Mouse (Mus musculus) CH12.LX (cell line): ENCODE data around the gene Usp35. TPM values are rescaled to one million over a fixed set of nuclear protein-coding genes. Genes with fewer than 3 reads are reported as not detected.

Experiments used
- DNase-seq: peaks from one replicate; pipeline ENCODE4 v3.0.0-alpha.2; 2013; ENCODE audit errors: extremely low read depth
- H3K27ac ChIP-seq: 2 replicates; pipeline ENCODE4 v1.5.1; 2012; ENCODE audit warnings: low read depth, mild to moderate bottlenecking, control low read depth, moderate library complexity; ENCODE audit not compliant: insufficient read depth
- H3K27me3 ChIP-seq: replicated peaks from 2 replicates; pipeline ENCODE3; 2012; ENCODE audit warnings: inconsistent platforms
- H3K36me3 ChIP-seq, 2 experiments: replicated peaks in 1 of 2; 2 replicates each; pipeline versions ENCODE3 to v1.6.1; 2012; ENCODE audit warnings: inconsistent platforms in 1 of 2, low read length in 1 of 2, mild to moderate bottlenecking in 1 of 2, mixed read lengths in 1 of 2, moderate library complexity in 1 of 2; ENCODE audit not compliant: control insufficient read depth in 1 of 2, insufficient read depth in 1 of 2
- H3K4me1 ChIP-seq, 2 experiments: 2 replicates each; pipeline ENCODE4 v1.6.1; 2012; ENCODE audit warnings: inconsistent platforms in 1 of 2, moderate library complexity in 1 of 2; ENCODE audit not compliant: insufficient read depth in 2 of 2, control insufficient read depth in 1 of 2
- H3K4me2 ChIP-seq: 2 replicates; pipeline ENCODE4 v1.6.1; 2012; ENCODE audit warnings: low read depth, mild to moderate bottlenecking, control low read depth; ENCODE audit not compliant: poor library complexity, insufficient read depth, severe bottlenecking
- H3K4me3 ChIP-seq, 3 experiments: fragments of 150-350 bp in 1 of 3; sonication (generic) in 1 of 3; replicated peaks in 1 of 3; 2 replicates each; pipeline versions ENCODE3 to v1.5.1; 2011 to 2012; ENCODE audit warnings: low read depth in 2 of 3, low read length in 2 of 3, mild to moderate bottlenecking in 2 of 3, moderate library complexity in 2 of 3, control low read depth in 1 of 3, improper control_type of control experiment in 1 of 3, inconsistent platforms in 1 of 3, mixed read lengths in 1 of 3; ENCODE audit not compliant: poor library complexity in 1 of 3
- H3K79me2 ChIP-seq: replicated peaks from 2 replicates; pipeline ENCODE4 v1.6.1; 2012; ENCODE audit warnings: mild to moderate bottlenecking, moderate library complexity; ENCODE audit not compliant: control insufficient read depth, poor library complexity, insufficient read depth, severe bottlenecking; ENCODE audit errors: extremely low read depth
- H3K9ac ChIP-seq: 2 replicates; pipeline ENCODE4 v1.6.1; 2012; ENCODE audit warnings: low read depth, mild to moderate bottlenecking, control low read depth, moderate library complexity; ENCODE audit not compliant: insufficient read depth
- H3K9me3 ChIP-seq: replicated peaks from 2 replicates; pipeline ENCODE3; 2012; ENCODE audit warnings: low read length, inconsistent platforms, mixed read lengths
- BHLHE40 ChIP-seq: IDR thresholded peaks from 2 replicates; pipeline ENCODE4 v1.6.1; 2011; ENCODE audit warnings: mild to moderate bottlenecking, low read depth, low read length, improper control_type of control experiment
- EP300 ChIP-seq: IDR thresholded peaks from 2 replicates; pipeline ENCODE4 v1.6.1; 2011; ENCODE audit warnings: low read length, improper control_type of control experiment
- ETS1 ChIP-seq: conservative IDR thresholded peaks from 2 replicates; pipeline ENCODE4 v1.6.1; 2012; ENCODE audit warnings: low read depth, mild to moderate bottlenecking, inconsistent platforms, low read length, improper control_type of control experiment, moderate library complexity
- HCFC1 ChIP-seq: IDR thresholded peaks from 2 replicates; pipeline ENCODE4 v1.6.1; 2012; ENCODE audit warnings: low read depth, mild to moderate bottlenecking, inconsistent platforms, low read length, improper control_type of control experiment
- IRF4 ChIP-seq: IDR thresholded peaks from 2 replicates; pipeline ENCODE4 v1.6.1; 2014; ENCODE audit warnings: low read depth, mild to moderate bottlenecking, inconsistent platforms, low read length, improper control_type of control experiment
- JUN ChIP-seq: IDR thresholded peaks from 2 replicates; pipeline ENCODE4 v1.6.1; 2011; ENCODE audit warnings: low read depth, mild to moderate bottlenecking, low read length, improper control_type of control experiment, moderate library complexity; ENCODE audit not compliant: insufficient read depth
- JUND ChIP-seq: conservative IDR thresholded peaks from 2 replicates; pipeline ENCODE4 v1.6.1; 2011; ENCODE audit warnings: low read depth, low read length, improper control_type of control experiment
- MAX ChIP-seq: IDR thresholded peaks from 2 replicates; pipeline ENCODE4 v1.6.1; 2011; ENCODE audit warnings: low read length, improper control_type of control experiment
- MAZ ChIP-seq: IDR thresholded peaks from 2 replicates; pipeline ENCODE4 v1.6.1; 2012; ENCODE audit warnings: low read depth, mild to moderate bottlenecking, inconsistent platforms, low read length, improper control_type of control experiment, moderate library complexity
- MYC ChIP-seq: IDR thresholded peaks from 2 replicates; pipeline ENCODE4 v1.6.1; 2011; ENCODE audit warnings: low read depth, mild to moderate bottlenecking, improper control_type of control experiment, low read length
- NELFE ChIP-seq: IDR thresholded peaks from 2 replicates; pipeline ENCODE4 v1.6.1; 2011; ENCODE audit warnings: low read depth, low read length, improper control_type of control experiment
- NRF1 ChIP-seq: IDR thresholded peaks from 2 replicates; pipeline ENCODE4 v1.6.1; 2014; ENCODE audit warnings: low read depth, mild to moderate bottlenecking, inconsistent platforms, low read length, improper control_type of control experiment, moderate library complexity
- RCOR1 ChIP-seq: conservative IDR thresholded peaks from 2 replicates; pipeline ENCODE4 v1.6.1; 2012; ENCODE audit warnings: low read depth, mild to moderate bottlenecking, inconsistent platforms, low read length, improper control_type of control experiment
- SMC3 ChIP-seq: IDR thresholded peaks from 2 replicates; pipeline ENCODE4 v1.6.1; 2011; ENCODE audit warnings: low read depth, low read length, improper control_type of control experiment
- TBP ChIP-seq: conservative IDR thresholded peaks from 2 replicates; pipeline ENCODE4 v1.6.1; 2011; ENCODE audit warnings: low read depth, low read length, improper control_type of control experiment
- UBTF ChIP-seq: IDR thresholded peaks from 2 replicates; pipeline ENCODE4 v1.6.1; 2012; ENCODE audit warnings: low read depth, mild to moderate bottlenecking, inconsistent platforms, low read length, improper control_type of control experiment, moderate library complexity
- USF2 ChIP-seq: conservative IDR thresholded peaks from 2 replicates; pipeline ENCODE4 v1.6.1; 2011; ENCODE audit warnings: low read depth, low read length, improper control_type of control experiment
- ZKSCAN1 ChIP-seq: IDR thresholded peaks from 2 replicates; pipeline ENCODE4 v1.6.1; 2012; ENCODE audit warnings: low read depth, inconsistent platforms, low read length, improper control_type of control experiment, borderline replicate concordance
- ZMIZ1 ChIP-seq: IDR thresholded peaks from 2 replicates; pipeline ENCODE4 v1.6.1; 2012; ENCODE audit warnings: low read depth, mild to moderate bottlenecking, inconsistent platforms, low read length, improper control_type of control experiment
- dilution Hi-C: fragments of 300-500 bp; cut with MboI; formaldehyde crosslinking; loops from 2 replicates; pipeline ENCODE4 v1.14.3; 2020; ENCODE audit warnings: low sequenced_read_pairs; ENCODE audit not compliant: extremely low pct_unique_long_range_greater_than_20kb, extremely low pct_ligation_motif_present
- in situ Hi-C: fragments of 300-500 bp; cut with MboI; formaldehyde crosslinking; loops from 3 replicates; pipeline ENCODE4 v1.14.3; 2019; ENCODE audit warnings: low sequenced_read_pairs, low pct_ligation_motif_present, low pct_unique_long_range_greater_than_20kb, mixed read lengths
- polyA plus RNA-seq: library from polyadenylated mRNA; unstranded; fragments of >175 nt; gene quantifications from 2 replicates; pipeline ENCODE4 v1.2.1, GENCODE M21; 2012; ENCODE audit warnings: low read depth; ENCODE audit not compliant: insufficient read length
- total RNA-seq, 2 experiments: library from RNA; depleted of rRNA; stranded (reverse); fragments of 300-350 nt in 1 of 2; fragments of >200 nt in 1 of 2; gene quantifications; 2 replicates each; pipeline ENCODE4 v1.2.3; 2012 to 2014

The Usp35 gene
- total and polyA plus RNA-seq, 3 experiments: 1.2 to 1.8 (median 1.3) TPM

DNA sequence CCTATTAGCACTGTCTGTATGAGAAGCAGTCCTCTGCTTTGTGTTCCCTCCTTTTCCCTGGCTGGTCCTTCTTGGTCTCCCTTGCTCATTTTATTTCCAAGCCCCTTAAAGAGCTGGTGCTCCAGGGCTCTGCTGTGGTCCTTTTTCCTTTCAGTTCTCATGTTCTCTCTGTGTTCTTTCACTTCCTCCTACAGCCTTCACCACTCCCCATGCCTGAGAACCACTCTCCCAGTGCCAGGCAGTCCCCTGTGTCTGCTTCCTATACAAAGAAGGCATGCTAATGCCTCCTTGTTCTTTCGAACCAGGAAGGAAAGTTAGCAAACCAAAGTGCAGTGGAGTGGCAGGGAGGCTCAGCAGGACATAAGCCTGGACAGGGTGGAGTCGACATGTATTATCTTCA lies 44.1 kb upstream of the Usp35 start:
- in situ Hi-C loops: no loop called here
- Histone ChIP-seq H3K27ac (peak overlapping the region; percentile 70), H3K9me3 (no peaks in the 10 kb centered on the region), H3K27me3 (no peaks in the 10 kb centered on the region), H3K4me1 (peaks cover 20 to 38% of the 10 kb centered on the region in 2 experiments), H3K4me2 (peak overlapping the region; percentile 79), H3K4me3 (peak overlapping the region in 1 of 3 experiments; percentile 3)
- DNase-seq: no peak
- TF ChIP-seq IRF4 (peak; percentile 86), HCFC1 (no peak), ETS1 (no peak), NRF1 (no peak), JUND (no peak), UBTF (no peak), BHLHE40 (no peak), MYC (no peak), EP300 (peak; percentile 81), USF2 (no peak), ZMIZ1 (no peak), ZKSCAN1 (no peak), MAX (no peak), MAZ (no peak), SMC3 (no peak)
- TF ChIP-seq, all 38 proteins: peak for 2
- dilution Hi-C loops: no loop called here
- Histone ChIP-seq H3K36me3 (peaks cover 55 to 68% of the 10 kb centered on the region in 2 experiments), H3K9ac (no peak overlapping the region), H3K79me2 (peaks cover 31% of the 10 kb centered on the region)

DNA sequence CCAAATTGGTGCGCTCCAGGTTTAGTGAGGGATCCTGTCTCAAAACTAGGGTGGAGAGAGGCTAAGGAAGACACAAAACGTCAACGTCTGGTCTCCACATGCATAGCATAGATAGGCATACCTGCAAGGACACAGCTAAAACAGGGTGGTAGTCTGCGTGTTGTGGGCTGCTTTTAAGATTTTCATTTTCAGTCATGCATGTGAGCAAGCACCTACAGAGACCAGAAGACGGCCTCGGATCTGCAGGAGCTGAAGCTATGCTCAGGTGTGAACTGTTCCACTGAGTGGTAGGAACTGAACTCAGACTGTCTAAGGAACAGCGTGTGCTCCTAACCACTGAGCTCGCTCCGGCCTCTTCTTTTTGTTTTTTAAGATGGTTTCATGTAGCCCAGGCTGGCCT lies 43.3 kb upstream of the Usp35 start:
- Histone ChIP-seq H3K27ac (0 out of 2 replicates have a peak overlapping the region, but pooled peaks have one; percentile 21), H3K9ac (0 out of 2 replicates have a peak overlapping the region, but pooled peaks have one; percentile 11), H3K27me3 (no peaks in the 10 kb centered on the region), H3K9me3 (no peaks in the 10 kb centered on the region), H3K79me2 (peaks cover 31% of the 10 kb centered on the region), H3K36me3 (peaks cover 50 to 61% of the 10 kb centered on the region in 2 experiments), H3K4me1 (peaks cover 20 to 44% of the 10 kb centered on the region in 2 experiments), H3K4me3 (no peak overlapping the region), H3K4me2 (no peak overlapping the region)
- DNase-seq: no peak
- 0 out of 2 replicates have a peak, but pooled peaks have one; percentile 10 for TF ChIP-seq IRF4
- TF ChIP-seq NELFE: no peak
- no peak for TF ChIP-seq TBP
- no peak for TF ChIP-seq NRF1
- no peak for TF ChIP-seq RCOR1
- no peak for TF ChIP-seq JUN
- dilution Hi-C loops (no loop called here), in situ Hi-C loops (no loop called here)
